Mouse (Mus musculus): ENCODE measurements around the gene Lrmda.

DNA sequence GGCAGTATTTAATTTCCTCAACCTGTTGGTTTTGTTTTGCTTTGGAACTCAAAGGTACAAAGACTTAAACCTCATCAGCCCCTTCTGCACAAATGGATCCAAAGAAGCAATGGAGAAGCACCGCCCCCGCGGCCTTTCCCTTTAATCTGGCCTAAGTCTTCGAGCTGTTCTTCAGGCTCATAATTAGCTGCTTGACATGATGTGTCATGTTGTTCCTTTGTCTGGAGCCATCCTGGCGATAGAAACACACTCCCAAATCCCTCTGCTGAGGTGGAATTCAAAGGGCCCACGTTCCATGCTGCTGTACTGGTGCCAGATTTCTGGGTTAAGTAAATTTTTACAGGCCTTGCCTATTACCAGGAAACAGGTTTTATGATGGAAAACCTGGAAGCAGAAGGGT is 263.3 kb downstream of the Lrmda start:
- TF ChIP-seq CTCF (IDR thresholded peaks at IDR 0.05; ENCODE audit: low read depth, low read length) (no peak), POLR2A (IDR thresholded peaks at IDR 0.05; ENCODE audit: borderline replicate concordance, low read depth, low read length) (no peak)
